Mouse (Mus musculus): ENCODE data around the gene Naa15. TPM values are rescaled to one million over a fixed set of nuclear protein-coding genes. Genes with fewer than 3 reads are reported as not detected.

The Naa15 gene
- 48.4 and 50.6 TPM in 2 replicates for polyA plus RNA-seq (2014; fragmentation: Nextera tagmentation; extraction: Ambion mirVana)

DNA sequence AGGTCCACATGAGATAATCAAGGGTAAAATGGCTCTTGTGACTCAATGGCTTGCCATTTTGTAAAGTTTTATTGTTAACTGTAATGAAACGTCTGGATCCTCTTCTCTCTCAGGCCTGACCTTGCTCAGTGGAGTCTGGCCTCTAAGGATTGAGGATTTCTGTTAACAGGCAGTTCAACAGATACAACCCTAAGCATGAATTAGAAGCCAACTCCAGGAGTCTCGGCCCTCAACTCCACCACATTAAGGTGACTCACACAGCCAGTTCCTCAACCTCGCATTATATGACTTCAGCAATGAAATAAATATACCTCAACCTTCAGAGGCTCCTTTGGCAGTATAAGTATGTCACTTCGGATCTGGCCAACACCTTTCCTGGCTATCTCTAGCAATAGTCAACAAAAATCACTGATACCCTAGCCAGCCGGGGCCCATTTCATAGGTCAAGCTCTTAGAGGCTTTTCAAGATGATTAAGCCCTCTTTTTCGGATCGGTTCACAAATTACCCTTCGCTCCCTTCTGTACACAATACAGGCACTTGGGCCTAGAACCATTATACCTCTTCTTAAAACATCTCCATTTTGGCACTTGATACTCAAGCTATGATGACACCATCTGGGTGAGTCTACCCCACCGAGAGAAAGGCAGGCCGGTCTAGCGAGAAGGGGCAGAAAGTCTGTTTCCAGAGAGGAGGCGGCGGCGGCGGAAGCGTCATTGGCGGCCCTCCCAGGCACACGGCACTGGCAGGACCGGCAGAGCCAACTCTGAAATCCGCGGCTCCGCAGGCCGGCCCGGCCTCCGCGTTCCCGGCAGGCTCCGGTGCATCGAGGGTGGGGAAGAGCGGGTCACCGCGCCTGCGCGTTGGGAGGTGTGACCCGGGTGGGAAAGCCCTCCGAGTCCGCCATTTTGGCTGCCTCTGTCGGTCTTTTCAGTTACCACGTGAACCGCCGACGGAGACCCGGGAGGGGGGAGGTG is at the start of gene Naa15:
Gene Naa15, plus strand, starts transcription at position 51 of the 975 bp plus-strand sequence.
- ATAC-seq (replicated peaks; ENCODE audit: low FRiP score): peak; percentile 89

DNA sequence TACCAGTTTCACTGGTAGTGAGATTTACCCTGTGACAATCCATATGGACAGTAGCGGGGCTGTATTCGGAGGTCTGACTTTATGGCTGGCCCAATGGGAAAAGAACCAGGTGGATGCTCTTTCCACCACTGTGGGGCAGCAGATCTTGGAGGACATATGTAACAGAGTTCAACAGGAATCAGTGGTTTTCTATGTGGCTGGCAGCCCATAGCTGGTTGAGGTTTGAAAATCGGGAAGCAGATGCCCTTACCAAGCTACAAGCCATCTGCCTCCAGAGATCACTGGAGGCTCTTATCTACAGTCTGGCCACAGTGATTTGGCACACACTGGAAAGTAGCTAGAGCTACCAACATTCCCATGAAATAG is 49.4 kb upstream of the Naa15 start:
- no peak overlapping the region for H3K27ac ChIP-seq (ENCODE audit: low read depth, low read length)
- DNase-seq (ENCODE audit: low spot score) (no peak), ATAC-seq (replicated peaks; ENCODE audit: low FRiP score) (no peak; the same call in 1 of the 2 replicates)
- WGBS: 6% methylated on average over 3 of the region's 3 CpGs
- H3K9me3 ChIP-seq (ENCODE audit: control insufficient read depth, low read length): no peaks in the 10 kb centered on the region
- peaks cover 21% of the 10 kb centered on the region for H3K4me1 ChIP-seq (replicated peaks; ENCODE audit: control insufficient read depth, insufficient read depth, low read length)
- no peaks in the 10 kb centered on the region for H3K36me3 ChIP-seq (ENCODE audit: control insufficient read depth, insufficient read depth, low read length)
- peaks cover 3% of the 10 kb centered on the region; the same call in 1 of the 2 replicates for H3K27me3 ChIP-seq (replicated peaks; ENCODE audit: control insufficient read depth, insufficient read depth, low read length)
- peak overlapping the region; percentile 41; the same call in 1 of the 2 replicates for H3K4me3 ChIP-seq (ENCODE audit: low read depth, low read length)
- no peak overlapping the region for H3K9ac ChIP-seq (ENCODE audit: low read depth, low read length)
- H3K4me2 ChIP-seq: peak overlapping the region; percentile 65

More for the DNA sequence above, at the start of gene Naa15:
- no peaks in the 10 kb centered on the region for H3K36me3 ChIP-seq (ENCODE audit: control insufficient read depth, insufficient read depth, low read length)
- H3K4me3 ChIP-seq (ENCODE audit: low read depth, low read length): peak within 1 kb of the TSS; percentile 85
- H3K9ac ChIP-seq (ENCODE audit: low read depth, low read length): peak within 1 kb of the TSS; percentile 94
- no peaks in the 10 kb centered on the region for H3K27me3 ChIP-seq (replicated peaks; ENCODE audit: control insufficient read depth, insufficient read depth, low read length)
- H3K27ac ChIP-seq (ENCODE audit: low read depth, low read length): peak within 1 kb of the TSS; percentile 88
- DNase-seq (ENCODE audit: low spot score): peak; percentile 95
- H3K9me3 ChIP-seq (ENCODE audit: control insufficient read depth, low read length): no peaks in the 10 kb centered on the region
- WGBS: 4% methylated on average over 43 of the region's 43 CpGs
- peak within 1 kb of the TSS; percentile 94 for H3K4me2 ChIP-seq
- H3K4me1 ChIP-seq (replicated peaks; ENCODE audit: control insufficient read depth, insufficient read depth, low read length): peaks cover 18% of the 10 kb centered on the region

DNA sequence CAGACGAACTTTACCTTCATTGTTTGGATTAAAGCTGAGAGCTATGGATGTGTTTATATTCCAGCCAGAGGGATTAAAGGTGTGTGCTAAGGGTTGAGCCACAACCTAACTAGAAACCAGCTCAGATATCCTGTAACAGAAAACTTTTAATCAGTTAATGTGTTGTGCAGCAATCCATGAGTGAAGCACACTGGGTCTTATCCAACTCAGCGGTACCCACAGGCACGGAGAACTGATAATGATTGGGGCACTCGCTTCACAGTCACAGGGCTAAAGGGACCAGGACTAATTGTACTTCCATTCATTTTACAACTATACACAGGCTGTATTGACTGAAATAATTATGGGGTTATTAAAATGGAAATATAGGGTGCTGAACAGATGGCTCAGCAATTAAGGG is 48.0 kb upstream of the Naa15 start:
- 54% methylated on average over 4 of the region's 4 CpGs for WGBS
- Histone ChIP-seq H3K4me3 (ENCODE audit: low read depth, low read length) (no peak overlapping the region), H3K36me3 (ENCODE audit: control insufficient read depth, insufficient read depth, low read length) (no peaks in the 10 kb centered on the region), H3K9me3 (ENCODE audit: control insufficient read depth, low read length) (no peaks in the 10 kb centered on the region), H3K4me2 (peak overlapping the region; percentile 8; the same call in 1 of the 2 replicates), H3K4me1 (replicated peaks; ENCODE audit: control insufficient read depth, insufficient read depth, low read length) (peaks cover 21% of the 10 kb centered on the region), H3K27ac (ENCODE audit: low read depth, low read length) (peak overlapping the region; percentile 34; the same call in 1 of the 2 replicates), H3K27me3 (replicated peaks; ENCODE audit: control insufficient read depth, insufficient read depth, low read length) (peaks cover 3% of the 10 kb centered on the region; the same call in 1 of the 2 replicates), H3K9ac (ENCODE audit: low read depth, low read length) (no peak overlapping the region)
- no peak for DNase-seq (ENCODE audit: low spot score)
- peak; percentile 77 for ATAC-seq (replicated peaks; ENCODE audit: low FRiP score)

DNA sequence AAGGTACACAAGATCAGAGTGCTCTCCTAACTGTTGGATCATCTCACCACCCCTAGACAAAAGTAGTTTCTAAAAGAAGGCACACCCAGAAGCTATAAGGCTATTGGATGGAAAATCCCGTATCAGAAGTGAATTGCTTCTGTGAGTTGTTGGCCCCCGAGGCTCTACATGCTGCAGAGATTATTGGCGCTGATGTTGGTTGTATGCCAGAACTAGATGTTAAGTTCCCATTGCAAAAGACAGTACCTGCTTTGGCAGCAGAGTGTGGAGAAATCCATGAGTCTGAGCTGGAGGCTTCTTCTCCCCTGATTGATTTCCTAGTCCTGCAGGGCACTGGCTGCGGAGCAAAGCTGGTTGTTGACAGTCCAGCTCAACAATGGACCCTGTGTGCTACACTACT is 46.9 kb upstream of the Naa15 start:
- no peak for ATAC-seq (replicated peaks; ENCODE audit: low FRiP score)
- no peak overlapping the region for H3K27ac ChIP-seq (ENCODE audit: low read depth, low read length)

DNA sequence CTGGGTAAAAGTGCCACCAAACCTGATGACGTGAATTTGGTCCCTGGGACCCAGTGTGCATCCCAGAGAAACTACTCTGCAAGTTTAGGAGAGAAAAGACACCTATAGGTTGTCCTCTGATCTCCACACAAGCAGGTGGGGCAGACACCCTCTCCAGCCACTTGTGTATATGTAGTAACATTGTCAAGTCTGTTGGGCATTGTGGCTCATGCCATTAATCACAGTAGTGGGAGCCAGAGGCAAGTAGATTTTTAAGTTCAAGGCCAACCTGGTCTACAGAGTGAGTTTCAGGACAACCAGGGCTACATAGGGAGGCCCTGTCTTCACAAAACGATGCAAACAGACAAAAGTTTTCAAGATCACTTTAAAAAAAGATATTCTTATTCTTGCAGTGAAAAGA is 43.1 kb upstream of the Naa15 start:
- no peaks in the 10 kb centered on the region for H3K36me3 ChIP-seq (ENCODE audit: control insufficient read depth, insufficient read depth, low read length)
- H3K9ac ChIP-seq (ENCODE audit: low read depth, low read length): no peak overlapping the region
- no peak for ATAC-seq (replicated peaks; ENCODE audit: low FRiP score)
- no peaks in the 10 kb centered on the region for H3K27me3 ChIP-seq (replicated peaks; ENCODE audit: control insufficient read depth, insufficient read depth, low read length)
- no peak overlapping the region for H3K27ac ChIP-seq (ENCODE audit: low read depth, low read length)
- no peak overlapping the region for H3K4me3 ChIP-seq (ENCODE audit: low read depth, low read length)
- 72% methylated on average over 2 of the region's 2 CpGs for WGBS
- no peaks in the 10 kb centered on the region for H3K9me3 ChIP-seq (ENCODE audit: control insufficient read depth, low read length)
- H3K4me1 ChIP-seq (replicated peaks; ENCODE audit: control insufficient read depth, insufficient read depth, low read length): peaks cover 18% of the 10 kb centered on the region
- H3K4me2 ChIP-seq: no peak overlapping the region
- DNase-seq (ENCODE audit: low spot score): no peak

More for the DNA sequence above, 46.9 kb upstream of the Naa15 start:
- Histone ChIP-seq H3K9me3 (ENCODE audit: control insufficient read depth, low read length) (no peaks in the 10 kb centered on the region), H3K36me3 (ENCODE audit: control insufficient read depth, insufficient read depth, low read length) (no peaks in the 10 kb centered on the region), H3K4me1 (replicated peaks; ENCODE audit: control insufficient read depth, insufficient read depth, low read length) (peaks cover 21% of the 10 kb centered on the region), H3K4me2 (no peak overlapping the region), H3K27me3 (replicated peaks; ENCODE audit: control insufficient read depth, insufficient read depth, low read length) (peaks cover 3% of the 10 kb centered on the region; the same call in 1 of the 2 replicates), H3K9ac (ENCODE audit: low read depth, low read length) (no peak overlapping the region), H3K4me3 (ENCODE audit: low read depth, low read length) (no peak overlapping the region)
- 78% methylated on average over 4 of the region's 4 CpGs for WGBS
- no peak for DNase-seq (ENCODE audit: low spot score)

DNA sequence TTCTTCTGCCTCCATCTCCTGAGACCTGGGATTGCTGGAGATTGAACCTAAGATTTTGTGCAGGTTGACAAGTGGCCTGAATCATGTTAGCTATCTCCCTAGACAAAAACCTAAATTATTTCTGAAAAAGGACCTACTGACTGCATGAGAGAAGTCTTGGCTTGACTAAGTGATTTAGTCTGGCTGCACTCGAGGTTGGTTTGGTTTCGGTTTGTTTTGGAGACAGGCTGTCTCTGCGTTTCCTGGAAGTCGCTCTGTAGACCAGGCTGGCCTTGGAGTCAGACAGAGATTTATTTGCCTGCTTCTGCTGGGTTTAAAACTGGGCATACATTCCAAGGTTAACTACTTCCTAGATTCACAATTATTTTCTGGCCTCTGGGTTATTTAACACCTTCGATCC is 42.1 kb upstream of the Naa15 start:
- H3K9ac ChIP-seq (ENCODE audit: low read depth, low read length): no peak overlapping the region
- no peak overlapping the region for H3K4me3 ChIP-seq (ENCODE audit: low read depth, low read length)
- no peak for DNase-seq (ENCODE audit: low spot score)
- H3K4me1 ChIP-seq (replicated peaks; ENCODE audit: control insufficient read depth, insufficient read depth, low read length): peaks cover 11% of the 10 kb centered on the region
- no peak for ATAC-seq (replicated peaks; ENCODE audit: low FRiP score)
- no peaks in the 10 kb centered on the region for H3K36me3 ChIP-seq (ENCODE audit: control insufficient read depth, insufficient read depth, low read length)
- no peak overlapping the region for H3K27ac ChIP-seq (ENCODE audit: low read depth, low read length)
- 54% methylated on average over 5 of the region's 5 CpGs for WGBS
- H3K4me2 ChIP-seq: peak overlapping the region; percentile 7; the same call in 1 of the 2 replicates
- no peaks in the 10 kb centered on the region for H3K9me3 ChIP-seq (ENCODE audit: control insufficient read depth, low read length)
- no peaks in the 10 kb centered on the region for H3K27me3 ChIP-seq (replicated peaks; ENCODE audit: control insufficient read depth, insufficient read depth, low read length)

DNA sequence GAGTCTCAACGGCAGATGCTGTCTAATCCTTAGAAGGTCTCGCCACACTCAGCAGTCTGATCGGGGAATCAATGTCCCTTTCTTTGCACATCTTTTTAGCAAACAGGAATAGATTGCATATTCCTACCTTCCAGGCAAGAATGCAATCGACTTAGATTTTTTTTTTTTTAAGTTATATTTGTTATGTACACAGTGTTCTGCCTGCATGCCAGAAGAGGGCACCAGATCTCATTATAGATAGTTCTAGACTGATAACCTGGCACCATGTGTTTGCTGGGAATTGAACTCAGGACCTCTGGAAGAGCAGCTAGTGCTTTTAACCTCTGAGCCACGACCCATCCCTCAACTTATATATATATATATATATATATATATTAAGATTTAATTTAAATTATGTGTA is 41.4 kb upstream of the Naa15 start:
- 73% methylated on average over 5 of the region's 5 CpGs for WGBS
- H3K27me3 ChIP-seq (replicated peaks; ENCODE audit: control insufficient read depth, insufficient read depth, low read length): no peaks in the 10 kb centered on the region
- no peak overlapping the region for H3K9ac ChIP-seq (ENCODE audit: low read depth, low read length)

DNA sequence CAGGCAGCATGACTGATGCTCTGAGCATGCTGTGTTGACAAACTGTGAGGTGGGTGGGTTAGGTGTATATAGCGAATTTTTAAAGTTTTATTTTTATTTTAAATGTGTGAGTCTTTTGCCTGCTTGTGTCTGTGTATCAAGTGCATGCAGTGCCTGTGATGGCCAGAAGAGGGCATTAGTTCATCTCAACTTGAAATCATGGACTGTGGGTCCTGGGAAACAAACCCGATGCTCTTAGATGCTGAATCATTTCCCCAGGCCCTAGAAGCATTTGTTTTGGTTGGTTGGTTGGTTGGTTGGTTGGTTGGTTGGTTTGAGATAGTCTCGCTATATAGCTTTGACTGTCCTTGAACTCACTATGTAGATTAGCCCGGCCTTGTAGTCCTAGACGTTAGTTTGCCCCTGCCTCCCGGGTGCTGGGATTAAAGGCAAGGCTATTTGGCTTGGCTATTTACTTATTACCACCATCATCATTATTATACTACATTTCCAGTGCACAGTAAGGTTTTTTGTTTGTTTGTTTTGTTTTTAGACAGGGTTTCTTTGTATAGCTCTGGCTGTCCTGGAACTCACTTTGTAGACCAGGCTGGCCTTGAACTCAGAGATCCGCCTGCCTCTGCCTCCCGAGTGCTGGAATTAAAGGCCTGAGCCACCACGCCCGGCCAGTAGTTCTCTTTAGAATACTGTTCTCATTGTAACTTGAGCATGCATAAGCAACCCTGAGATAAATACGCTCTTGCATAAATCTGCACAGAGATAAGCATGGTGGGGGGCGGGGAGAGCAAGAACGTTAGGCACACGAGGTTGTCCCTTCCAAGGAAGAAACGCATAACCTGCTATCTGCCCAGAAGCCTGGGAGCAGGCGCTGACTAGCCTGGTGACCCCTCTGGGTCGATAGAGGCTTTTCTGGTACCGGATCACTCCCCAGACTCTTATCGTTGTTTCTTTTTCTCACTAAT is 39.4 kb upstream of the Naa15 start:
- Histone ChIP-seq H3K4me1 (replicated peaks; ENCODE audit: control insufficient read depth, insufficient read depth, low read length) (peaks cover 13% of the 10 kb centered on the region), H3K4me2 (no peak overlapping the region), H3K27me3 (replicated peaks; ENCODE audit: control insufficient read depth, insufficient read depth, low read length) (no peaks in the 10 kb centered on the region), H3K27ac (ENCODE audit: low read depth, low read length) (peak overlapping the region; percentile 52), H3K36me3 (ENCODE audit: control insufficient read depth, insufficient read depth, low read length) (no peaks in the 10 kb centered on the region), H3K4me3 (ENCODE audit: low read depth, low read length) (no peak overlapping the region), H3K9ac (ENCODE audit: low read depth, low read length) (no peak overlapping the region), H3K9me3 (ENCODE audit: control insufficient read depth, low read length) (no peaks in the 10 kb centered on the region)
- peak; percentile 77 for ATAC-seq (replicated peaks; ENCODE audit: low FRiP score)
- peak; percentile 54 for DNase-seq (ENCODE audit: low spot score)
- WGBS: 54% methylated on average over 19 of the region's 19 CpGs

More for the DNA sequence above, 41.4 kb upstream of the Naa15 start:
- no peak overlapping the region for H3K4me2 ChIP-seq
- H3K27ac ChIP-seq (ENCODE audit: low read depth, low read length): no peak overlapping the region
- no peaks in the 10 kb centered on the region for H3K9me3 ChIP-seq (ENCODE audit: control insufficient read depth, low read length)
- peaks cover 13% of the 10 kb centered on the region for H3K4me1 ChIP-seq (replicated peaks; ENCODE audit: control insufficient read depth, insufficient read depth, low read length)
- H3K36me3 ChIP-seq (ENCODE audit: control insufficient read depth, insufficient read depth, low read length): no peaks in the 10 kb centered on the region
- DNase-seq (ENCODE audit: low spot score) (no peak), ATAC-seq (replicated peaks; ENCODE audit: low FRiP score) (no peak)
- no peak overlapping the region for H3K4me3 ChIP-seq (ENCODE audit: low read depth, low read length)

Measured in liver, embryonic 11.5 days (tissue).